In genomic region chr10:115478441-115479141, GRCm38 (mm10) we compare ENCODE assay signal across 8 mouse cellular contexts.
DNase-seq lines count a peak whose midpoint lies in the region; ATAC-seq lines count a peak whose summit lies in the region.

No protein-coding gene starts in this region.

- 0 out of 2 replicates have a peak, but pooled peaks have one; percentile 39 for ATAC-seq in heart, embryonic 11.5 days (replicated peaks; ENCODE audit: insufficient number of reproducible peaks, low FRiP score, low TSS enrichment)
- ATAC-seq in heart, embryonic 16.5 days (replicated peaks; ENCODE audit: extremely low read depth, insufficient read depth, low FRiP score), result no peak
- ATAC-seq in erythroid progenitor cell, adult 5-6 weeks (replicated peaks; ENCODE audit: low FRiP score, poor library complexity, severe bottlenecking), result no peak

- H3K4me1 ChIP-seq in heart, embryonic 11.5 days (ENCODE audit: control insufficient read depth, insufficient read depth, low read length), result peaks cover 4% of the 10 kb centered on the region
- peaks cover 10% of the 10 kb centered on the region for H3K4me1 ChIP-seq in heart, embryonic 16.5 days (ENCODE audit: control insufficient read depth, insufficient read depth, low read length)

- no peak overlapping the region for H3K4me3 ChIP-seq in heart, embryonic 11.5 days (ENCODE audit: low read depth, low read length)
- peak overlapping the region; percentile 29 for H3K4me3 ChIP-seq in heart, embryonic 16.5 days (ENCODE audit: low read length)

- no peaks in the 10 kb centered on the region for H3K9me3 ChIP-seq in heart, embryonic 11.5 days (replicated peaks; ENCODE audit: control insufficient read depth, low read length)
- H3K9me3 ChIP-seq in heart, embryonic 16.5 days (replicated peaks; ENCODE audit: control insufficient read depth, low read length), result no peaks in the 10 kb centered on the region

- no peaks in the 10 kb centered on the region for H3K36me3 ChIP-seq in heart, embryonic 11.5 days (ENCODE audit: control insufficient read depth, insufficient read depth, low read length)
- no peaks in the 10 kb centered on the region for H3K36me3 ChIP-seq in heart, embryonic 16.5 days (ENCODE audit: control insufficient read depth, insufficient read depth)

- no peak for DNase-seq in heart, adult 8-10 months (ENCODE audit: low spot score)
- peak; percentile 48 to 57 for DNase-seq in cerebellum, postnatal 10 days
- DNase-seq in lung, postnatal 14 days, result peak; percentile 2
- DNase-seq in spleen, adult 12 weeks (ENCODE audit: low spot score), result no peak
- no peak for DNase-seq in natural killer cell, adult 2 months (ENCODE audit: low spot score in 2 of 2)

- H3K9ac ChIP-seq in heart, embryonic 11.5 days (ENCODE audit: low read depth, low read length), result 0 out of 2 replicates have a peak overlapping the region, but pooled peaks have one; percentile 28
- H3K9ac ChIP-seq in heart, embryonic 16.5 days (ENCODE audit: low read length), result no peak overlapping the region

- peak overlapping the region; percentile 54 for H3K4me2 ChIP-seq in heart, embryonic 11.5 days
- peak overlapping the region; percentile 56 for H3K4me2 ChIP-seq in heart, embryonic 16.5 days (ENCODE audit: low read depth, low read length)

- H3K27me3 ChIP-seq in heart, embryonic 11.5 days (ENCODE audit: control insufficient read depth, insufficient read depth, low read length), result no peaks in the 10 kb centered on the region
- no peaks in the 10 kb centered on the region for H3K27me3 ChIP-seq in heart, embryonic 16.5 days (ENCODE audit: control insufficient read depth, insufficient read depth, low read length)

- WGBS in heart, embryonic 11.5 days (ENCODE audit: insufficient replicate concordance), result 28% methylated on average over 20 of the region's 20 CpGs
- 14% methylated on average over 19 of the region's 20 CpGs for WGBS in heart, embryonic 16.5 days

- no peak overlapping the region for H3K27ac ChIP-seq in heart, embryonic 11.5 days (ENCODE audit: low read depth, low read length)
- H3K27ac ChIP-seq in heart, embryonic 16.5 days (ENCODE audit: low read length), result no peak overlapping the region

Comparison
In these comparisons a context has a peak if more than half of its experiments do, and no peak if none do; other contexts are left out.
1. DNase-seq: peak in cerebellum, postnatal 10 days (2 of 2) and lung, postnatal 14 days (single experiment); none in heart, adult 8-10 months (single experiment), spleen, adult 12 weeks (single experiment) and natural killer cell, adult 2 months (0 of 2).